Mouse (Mus musculus) sigmoid colon, adult 10 weeks (tissue): ENCODE measurements around the gene Smim22. TPM values are rescaled to one million over a fixed set of nuclear protein-coding genes. Genes with fewer than 3 reads are reported as not detected.

Source experiments
- polyA plus RNA-seq: library from polyadenylated mRNA; stranded (reverse); fragments of 350-450 nt; fragmentation: Illumina TruSeq; extraction: RNeasy Lipid Tissue Mini Kit (QIAGEN cat#74804); gene quantifications from one replicate; pipeline ENCODE4 v1.2.3, GENCODE M21; 2014; ENCODE audit warnings: low read depth, low replicate concordance

Smim22 gene
- 3.5 TPM for polyA plus RNA-seq

DNA sequence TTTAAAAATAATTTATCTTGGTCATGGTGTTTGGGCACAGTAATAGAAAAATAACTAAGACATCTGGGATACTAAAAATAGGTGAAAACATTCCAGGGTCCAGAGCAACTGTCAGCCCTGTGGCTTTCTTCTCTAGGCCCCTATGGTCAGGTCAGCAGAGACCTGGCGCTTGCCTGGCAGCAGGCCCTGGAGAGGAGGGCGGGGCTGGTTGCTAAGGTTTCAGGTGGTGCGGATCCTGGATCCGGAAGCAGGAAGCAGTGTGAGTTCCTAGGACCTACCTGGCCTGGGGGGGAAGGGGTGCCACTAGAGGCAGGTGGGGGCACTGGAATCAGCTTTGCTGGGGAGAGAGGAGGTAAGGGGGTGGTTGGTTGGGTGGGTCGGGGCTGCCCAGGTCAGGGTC, at the start of gene Smim22:
Gene Smim22 (plus strand): TSS at position 222 of the 400 bp plus-strand sequence.

GRCm38 (mm10) chr16:4963797-4964709, 43.0 kb upstream of the Smim22 start, which contains the start of gene Anks3:
Anks3 (minus strand) TSS chr16:4964205.

DNA sequence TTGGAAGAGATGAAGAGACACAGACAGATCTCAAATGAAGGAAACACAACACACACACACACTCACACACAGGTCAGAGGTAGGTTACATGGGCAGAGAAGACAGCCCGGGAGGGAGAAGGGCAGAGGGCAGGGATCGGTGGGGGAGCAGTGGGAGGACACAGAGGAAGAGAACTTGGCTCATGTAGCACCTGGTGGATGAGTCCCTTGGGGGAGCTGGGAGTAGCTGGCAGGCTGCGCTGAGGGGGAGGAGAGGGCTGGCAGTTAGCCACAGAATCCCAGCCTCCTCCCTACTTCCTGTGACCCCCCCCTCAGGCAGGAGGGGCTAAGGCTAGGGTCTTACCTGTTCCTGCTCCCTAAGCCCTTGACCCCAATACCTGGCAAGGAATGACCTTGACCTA, 9.5 kb upstream of the Smim22 start, which contains the start of gene Sept12:
Gene Sept12 (minus strand): TSS at position 300 of the 400 bp plus-strand sequence.

GRCm38 (mm10) chr16:5013054-5013838, 6.2 kb downstream of the Smim22 start, which contains the start of gene Rogdi:
Rogdi (minus strand) TSS chr16:5013553.

DNA sequence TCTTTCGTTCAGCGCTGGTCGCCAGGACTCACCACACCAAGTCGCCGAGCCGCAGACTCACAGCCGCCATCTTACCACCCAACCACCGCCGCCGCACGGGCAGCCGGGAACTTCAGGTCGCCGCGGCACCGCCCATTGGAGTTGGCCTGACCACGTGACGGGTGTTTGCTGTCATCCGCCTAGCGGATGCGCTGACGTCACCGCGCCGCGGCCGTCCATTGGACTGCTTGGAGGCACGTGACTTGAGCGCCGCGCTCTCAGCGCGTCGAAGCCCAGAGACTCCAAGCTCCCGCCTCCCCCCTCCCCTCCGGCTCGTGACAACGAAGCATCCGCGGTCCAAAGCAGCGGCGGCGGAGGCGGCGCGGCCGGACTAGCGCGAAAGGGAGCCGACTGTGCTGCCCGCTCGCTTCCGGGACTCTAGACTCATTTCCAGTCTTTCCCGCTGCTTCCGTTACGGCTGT, 42.7 kb downstream of the Smim22 start, which contains the start of the genes Glyr1 and Ubn1:
Gene Glyr1 (minus strand): TSS at position 90 of the 461 bp plus-strand sequence.
Gene Ubn1 (plus strand): TSS at position 284 of the 461 bp plus-strand sequence.

Other genes starting within 250 kb of the Smim22 start
- gene Cdip1, start 217.0 kb upstream of the Smim22 start, polyA plus RNA-seq: 17.7 TPM
- gene 4930562C15Rik, start 171.9 kb upstream of the Smim22 start, polyA plus RNA-seq: not detected
- 1.5 TPM for gene Ubald1, start 127.0 kb upstream of the Smim22 start, polyA plus RNA-seq
- 9.1 TPM for gene Mgrn1, start 121.0 kb upstream of the Smim22 start, polyA plus RNA-seq
- gene Nudt16l1, start 68.5 kb upstream of the Smim22 start, polyA plus RNA-seq: 4.3 TPM
- gene Anks3, start 43.1 kb upstream of the Smim22 start, polyA plus RNA-seq: 6.6 TPM
- not detected for gene Sept12, start 9.4 kb upstream of the Smim22 start, polyA plus RNA-seq
- 0.79 TPM for gene Rogdi, start 6.3 kb downstream of the Smim22 start, polyA plus RNA-seq
- gene Glyr1, start 42.6 kb downstream of the Smim22 start, polyA plus RNA-seq: 70.1 TPM
- gene Ubn1, start 42.8 kb downstream of the Smim22 start, polyA plus RNA-seq: 29.0 TPM
- 1.9 TPM for gene Ppl, start 125.1 kb downstream of the Smim22 start, polyA plus RNA-seq
- not detected for gene Sec14l5, start 139.8 kb downstream of the Smim22 start, polyA plus RNA-seq
- gene Nagpa, start 196.7 kb downstream of the Smim22 start, polyA plus RNA-seq: 0.25 TPM
- gene AU021092, start 215.0 kb downstream of the Smim22 start, polyA plus RNA-seq: not detected
- 1.6 TPM for gene Alg1, start 226.3 kb downstream of the Smim22 start, polyA plus RNA-seq
- gene Eef2kmt, start 248.7 kb downstream of the Smim22 start, polyA plus RNA-seq: 3.0 TPM